Mouse (Mus musculus): ENCODE measurements at regions not wholly inside any gene's neighbourhood (a gene's known extent, or its start where the extent isn't known, plus 50 kb on each side); places are given as distances from the start of the nearest gene placed in this dataset.
A peak's percentile ranks its signal among the peaks of the same experiment; 100 is the strongest.

DNA sequence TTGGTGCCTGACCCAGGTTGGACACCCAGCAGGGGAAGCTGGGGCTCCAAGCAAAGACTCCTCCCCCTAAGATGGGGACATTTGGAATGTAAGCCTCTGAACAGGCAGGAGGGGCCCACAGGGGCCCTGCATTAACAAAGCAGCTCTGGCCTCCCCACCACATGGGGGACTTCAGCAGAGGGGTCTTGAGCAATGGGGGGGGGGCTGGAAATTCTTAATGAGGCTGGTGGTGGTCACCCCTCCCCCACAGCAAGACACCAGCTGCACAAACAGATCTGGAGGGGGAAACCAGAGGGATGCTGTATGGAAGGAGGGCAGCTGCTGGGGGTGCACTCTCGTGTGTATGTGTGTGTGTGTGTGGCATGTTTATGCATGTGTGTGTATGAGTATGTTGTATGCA, 55.2 kb upstream of the Gm26897 start:
- no peak for DNase-seq (ENCODE audit: low spot score in 2 of 2)
- intact Hi-C loops (cut with DNase I), result no loop called here

DNA sequence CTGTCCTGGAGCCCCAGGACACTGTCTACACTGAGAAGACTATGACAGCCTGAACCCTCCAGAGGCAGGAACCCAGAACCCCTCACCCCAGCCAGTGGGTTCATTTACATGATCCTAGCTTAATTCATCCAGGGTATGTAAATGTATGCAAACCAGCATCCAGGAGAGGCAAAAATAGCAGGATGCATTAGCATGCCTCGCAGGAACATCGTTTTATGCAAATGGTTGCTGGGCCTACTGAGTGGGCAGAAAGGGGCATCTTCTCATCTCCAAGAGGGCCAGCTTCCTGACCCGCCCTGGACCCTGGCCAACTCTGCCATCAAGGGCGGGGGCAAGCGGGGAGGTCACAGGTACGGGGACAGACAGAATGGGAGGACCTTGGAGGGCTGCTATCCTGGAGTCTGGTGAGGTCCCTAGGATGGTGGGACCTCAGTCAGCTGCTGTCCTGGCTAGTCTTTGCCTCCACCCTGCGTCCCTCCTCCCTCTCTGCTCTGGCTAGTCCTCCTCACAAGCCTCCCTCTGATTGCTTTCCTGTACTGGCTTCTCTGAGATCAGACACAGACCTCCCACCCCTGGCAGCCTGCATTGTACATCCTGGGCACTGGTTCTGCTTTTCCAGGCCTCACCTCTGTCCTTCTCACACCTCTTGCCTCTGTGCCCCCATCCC, 52.2 kb upstream of the Gm26897 start:
- DNase-seq (ENCODE audit: low spot score in 2 of 2), result peak; percentile 45 to 69
- intact Hi-C loops (cut with DNase I), result loop anchor here (5.0 kb wide), 1 partner anchor 264 kb away; the partner anchor contains the start of gene Mn1

DNA sequence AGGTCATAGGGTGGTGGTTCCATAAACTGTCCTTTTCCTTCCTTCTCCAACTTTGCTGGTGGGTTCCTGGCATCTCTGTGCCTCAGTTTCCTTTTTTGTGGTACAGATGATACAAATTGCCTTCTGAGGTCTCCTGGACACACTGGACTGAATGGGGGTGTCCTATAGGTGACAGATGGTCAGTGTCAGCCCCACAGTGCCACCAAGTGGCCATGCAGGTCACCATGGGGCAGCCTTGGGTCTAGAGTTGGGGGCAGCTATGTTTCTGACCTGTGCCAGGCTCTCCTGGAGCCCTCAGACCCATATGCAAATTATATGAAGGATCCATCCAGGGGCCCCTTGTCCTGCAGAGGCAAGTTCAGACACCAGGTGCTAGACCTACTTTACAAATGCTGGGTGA, 50.8 kb upstream of the Gm26897 start:
- intact Hi-C loops (cut with DNase I), result loop anchor here (5.0 kb wide), 1 partner anchor 266 kb away; the partner anchor contains the start of gene Mn1
- DNase-seq (ENCODE audit: low spot score in 2 of 2), result no peak

Data from left cerebral cortex, postnatal 14 days (tissue).